Mouse (Mus musculus) CH12.LX (cell line): Measurements from ENCODE around the gene Brca1. TPM values are rescaled to one million over a fixed set of nuclear protein-coding genes. Genes with fewer than 3 reads are reported as not detected.

ENCODE experiments used
- DNase-seq: peaks from one replicate; pipeline ENCODE4 v3.0.0-alpha.2; 2013; ENCODE audit errors: extremely low read depth
- H3K27ac ChIP-seq: 2 replicates; pipeline ENCODE4 v1.5.1; 2012; ENCODE audit warnings: low read depth, mild to moderate bottlenecking, control low read depth, moderate library complexity; ENCODE audit not compliant: insufficient read depth
- H3K27me3 ChIP-seq: replicated peaks from 2 replicates; pipeline ENCODE3; 2012; ENCODE audit warnings: inconsistent platforms
- H3K36me3 ChIP-seq, 2 experiments: replicated peaks in 1 of 2; 2 replicates each; pipeline versions ENCODE3 to v1.6.1; 2012; ENCODE audit warnings: inconsistent platforms in 1 of 2, low read length in 1 of 2, mild to moderate bottlenecking in 1 of 2, mixed read lengths in 1 of 2, moderate library complexity in 1 of 2; ENCODE audit not compliant: control insufficient read depth in 1 of 2, insufficient read depth in 1 of 2
- H3K4me1 ChIP-seq, 2 experiments: 2 replicates each; pipeline ENCODE4 v1.6.1; 2012; ENCODE audit warnings: inconsistent platforms in 1 of 2, moderate library complexity in 1 of 2; ENCODE audit not compliant: insufficient read depth in 2 of 2, control insufficient read depth in 1 of 2
- H3K4me2 ChIP-seq: 2 replicates; pipeline ENCODE4 v1.6.1; 2012; ENCODE audit warnings: low read depth, mild to moderate bottlenecking, control low read depth; ENCODE audit not compliant: poor library complexity, insufficient read depth, severe bottlenecking
- H3K4me3 ChIP-seq, 3 experiments: fragments of 150-350 bp in 1 of 3; sonication (generic) in 1 of 3; replicated peaks in 1 of 3; 2 replicates each; pipeline versions ENCODE3 to v1.5.1; 2011 to 2012; ENCODE audit warnings: low read depth in 2 of 3, low read length in 2 of 3, mild to moderate bottlenecking in 2 of 3, moderate library complexity in 2 of 3, control low read depth in 1 of 3, improper control_type of control experiment in 1 of 3, inconsistent platforms in 1 of 3, mixed read lengths in 1 of 3; ENCODE audit not compliant: poor library complexity in 1 of 3
- H3K79me2 ChIP-seq: replicated peaks from 2 replicates; pipeline ENCODE4 v1.6.1; 2012; ENCODE audit warnings: mild to moderate bottlenecking, moderate library complexity; ENCODE audit not compliant: control insufficient read depth, poor library complexity, insufficient read depth, severe bottlenecking; ENCODE audit errors: extremely low read depth
- H3K9ac ChIP-seq: 2 replicates; pipeline ENCODE4 v1.6.1; 2012; ENCODE audit warnings: low read depth, mild to moderate bottlenecking, control low read depth, moderate library complexity; ENCODE audit not compliant: insufficient read depth
- H3K9me3 ChIP-seq: replicated peaks from 2 replicates; pipeline ENCODE3; 2012; ENCODE audit warnings: low read length, inconsistent platforms, mixed read lengths
- CTCF ChIP-seq, 2 experiments: IDR thresholded peaks in 1 of 2; conservative IDR thresholded peaks in 1 of 2; 2 replicates each; pipeline ENCODE4 v1.5.1; 2011 to 2012; ENCODE audit warnings: low read depth in 2 of 2, low read length in 2 of 2, improper control_type of control experiment in 1 of 2, inconsistent platforms in 1 of 2, mild to moderate bottlenecking in 1 of 2, moderate library complexity in 1 of 2
- E2F4 ChIP-seq: IDR thresholded peaks from 2 replicates; pipeline ENCODE4 v1.6.1; 2011; ENCODE audit warnings: low read depth, low read length, improper control_type of control experiment; ENCODE audit not compliant: insufficient replicate concordance
- ETS1 ChIP-seq: conservative IDR thresholded peaks from 2 replicates; pipeline ENCODE4 v1.6.1; 2012; ENCODE audit warnings: low read depth, mild to moderate bottlenecking, inconsistent platforms, low read length, improper control_type of control experiment, moderate library complexity
- IRF4 ChIP-seq: IDR thresholded peaks from 2 replicates; pipeline ENCODE4 v1.6.1; 2014; ENCODE audit warnings: low read depth, mild to moderate bottlenecking, inconsistent platforms, low read length, improper control_type of control experiment
- JUND ChIP-seq: conservative IDR thresholded peaks from 2 replicates; pipeline ENCODE4 v1.6.1; 2011; ENCODE audit warnings: low read depth, low read length, improper control_type of control experiment
- KAT2A ChIP-seq: IDR thresholded peaks from 2 replicates; pipeline ENCODE4 v1.6.1; 2012; ENCODE audit warnings: low read length, improper control_type of control experiment, inconsistent platforms; ENCODE audit not compliant: insufficient replicate concordance
- MAX ChIP-seq: IDR thresholded peaks from 2 replicates; pipeline ENCODE4 v1.6.1; 2011; ENCODE audit warnings: low read length, improper control_type of control experiment
- MAZ ChIP-seq: IDR thresholded peaks from 2 replicates; pipeline ENCODE4 v1.6.1; 2012; ENCODE audit warnings: low read depth, mild to moderate bottlenecking, inconsistent platforms, low read length, improper control_type of control experiment, moderate library complexity
- MYC ChIP-seq: IDR thresholded peaks from 2 replicates; pipeline ENCODE4 v1.6.1; 2011; ENCODE audit warnings: low read depth, mild to moderate bottlenecking, improper control_type of control experiment, low read length
- PAX5 ChIP-seq: IDR thresholded peaks from 2 replicates; pipeline ENCODE4 v1.6.1; 2012; ENCODE audit warnings: low read length, inconsistent platforms, mixed read lengths
- RCOR1 ChIP-seq: conservative IDR thresholded peaks from 2 replicates; pipeline ENCODE4 v1.6.1; 2012; ENCODE audit warnings: low read depth, mild to moderate bottlenecking, inconsistent platforms, low read length, improper control_type of control experiment
- SMC3 ChIP-seq: IDR thresholded peaks from 2 replicates; pipeline ENCODE4 v1.6.1; 2011; ENCODE audit warnings: low read depth, low read length, improper control_type of control experiment
- UBTF ChIP-seq: IDR thresholded peaks from 2 replicates; pipeline ENCODE4 v1.6.1; 2012; ENCODE audit warnings: low read depth, mild to moderate bottlenecking, inconsistent platforms, low read length, improper control_type of control experiment, moderate library complexity
- USF1 ChIP-seq: IDR thresholded peaks from 2 replicates; pipeline ENCODE4 v1.6.1; 2014; ENCODE audit warnings: low read depth, mild to moderate bottlenecking, inconsistent platforms, low read length, improper control_type of control experiment
- USF2 ChIP-seq: conservative IDR thresholded peaks from 2 replicates; pipeline ENCODE4 v1.6.1; 2011; ENCODE audit warnings: low read depth, low read length, improper control_type of control experiment
- ZC3H11A ChIP-seq: IDR thresholded peaks from 2 replicates; pipeline ENCODE4 v1.6.1; 2012; ENCODE audit warnings: low read depth, mild to moderate bottlenecking, inconsistent platforms, low read length, improper control_type of control experiment
- ZMIZ1 ChIP-seq: IDR thresholded peaks from 2 replicates; pipeline ENCODE4 v1.6.1; 2012; ENCODE audit warnings: low read depth, mild to moderate bottlenecking, inconsistent platforms, low read length, improper control_type of control experiment
- dilution Hi-C: fragments of 300-500 bp; cut with MboI; formaldehyde crosslinking; loops from 2 replicates; pipeline ENCODE4 v1.14.3; 2020; ENCODE audit warnings: low sequenced_read_pairs; ENCODE audit not compliant: extremely low pct_unique_long_range_greater_than_20kb, extremely low pct_ligation_motif_present
- in situ Hi-C: fragments of 300-500 bp; cut with MboI; formaldehyde crosslinking; loops from 3 replicates; pipeline ENCODE4 v1.14.3; 2019; ENCODE audit warnings: low sequenced_read_pairs, low pct_ligation_motif_present, low pct_unique_long_range_greater_than_20kb, mixed read lengths
- polyA plus RNA-seq: library from polyadenylated mRNA; unstranded; fragments of >175 nt; gene quantifications from 2 replicates; pipeline ENCODE4 v1.2.1, GENCODE M21; 2012; ENCODE audit warnings: low read depth; ENCODE audit not compliant: insufficient read length
- total RNA-seq, 2 experiments: library from RNA; depleted of rRNA; stranded (reverse); fragments of 300-350 nt in 1 of 2; fragments of >200 nt in 1 of 2; gene quantifications; 2 replicates each; pipeline ENCODE4 v1.2.3; 2012 to 2014

Gene Brca1
- total and polyA plus RNA-seq, 3 experiments: 31.3 to 37.5 (median 33.0) TPM

DNA sequence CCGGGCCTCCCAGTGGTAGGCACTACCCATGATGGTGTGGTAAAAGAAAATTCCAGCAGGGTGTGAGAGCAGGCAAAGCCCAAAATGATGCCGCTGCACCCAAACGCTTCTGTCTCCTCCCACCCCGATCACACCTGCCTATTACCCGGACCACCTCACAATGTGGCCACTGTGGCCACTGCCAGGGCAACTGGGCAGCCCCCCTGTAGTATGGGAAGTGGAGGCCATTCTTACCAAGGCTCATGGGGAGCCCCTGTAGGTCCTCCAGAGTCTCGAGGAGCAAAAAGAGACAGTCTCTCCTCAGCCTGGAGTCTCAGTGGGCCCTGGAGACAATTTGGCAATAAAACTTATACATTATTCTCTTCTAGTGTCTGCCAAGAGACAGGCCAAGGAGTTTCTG lies 47.4 kb upstream of the Brca1 start, which contains the start of gene Gm11634:
TSS of gene Gm11634 (minus strand) at position 101 of the 400 bp plus-strand sequence.
- Histone ChIP-seq H3K4me3 (no peak within 1 kb of the TSS), H3K4me1 (no peaks in the 10 kb centered on the region), H3K4me2 (no peak within 1 kb of the TSS), H3K9ac (no peak within 1 kb of the TSS), H3K27me3 (peaks cover 50% of the 10 kb centered on the region)
- in situ Hi-C loops: no loop called here
- no peak for TF ChIP-seq PAX5
- TF ChIP-seq, all 38 proteins: peak for 0
- no peak within 1 kb of the TSS for H3K27ac ChIP-seq
- peaks cover 3% of the 10 kb centered on the region for H3K9me3 ChIP-seq
- H3K36me3 ChIP-seq: no peaks in the 10 kb centered on the region
- no peaks in the 10 kb centered on the region for H3K79me2 ChIP-seq
- DNase-seq: no peak
- dilution Hi-C loops: no loop called here

DNA sequence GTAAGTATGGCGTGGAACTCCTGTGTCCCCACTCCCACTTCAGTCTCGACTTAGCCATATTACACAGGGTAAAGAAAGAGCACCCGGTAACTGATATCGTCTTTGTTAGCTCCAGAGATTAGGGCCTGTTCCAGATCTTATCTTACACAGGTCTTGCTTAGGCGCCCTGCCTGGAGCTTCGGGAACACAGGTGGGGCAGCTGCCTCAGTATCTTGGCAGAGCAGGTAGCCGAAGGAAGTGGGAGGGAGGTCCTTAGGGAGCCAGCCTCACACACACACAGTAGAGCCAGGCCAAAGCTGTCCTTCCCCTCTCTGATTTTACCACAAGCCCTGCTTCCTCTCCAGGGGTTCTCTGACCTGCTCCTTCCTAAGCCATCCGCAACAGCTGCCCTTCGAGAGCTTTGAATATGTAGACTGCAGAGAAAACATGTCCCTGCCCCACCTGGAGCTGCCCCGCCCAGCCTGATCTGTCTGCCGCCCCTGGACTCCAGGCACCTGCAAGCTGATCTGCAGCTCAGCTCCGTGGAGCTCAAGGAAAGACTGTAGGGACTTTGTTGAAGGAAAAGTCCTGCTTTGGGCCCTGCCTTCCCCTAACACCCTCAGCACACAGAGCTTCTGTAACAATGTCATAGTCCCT lies 38.4 kb upstream of the Brca1 start:
- no peaks in the 10 kb centered on the region for H3K9me3 ChIP-seq
- no peak for DNase-seq
- no peak overlapping the region for H3K4me3 ChIP-seq
- no peak overlapping the region for H3K4me2 ChIP-seq
- 0 out of 2 replicates have a peak overlapping the region, but pooled peaks have one; percentile 40 for H3K9ac ChIP-seq
- no peak overlapping the region for H3K27ac ChIP-seq
- peaks cover 6 to 16% of the 10 kb centered on the region in 2 experiments for H3K4me1 ChIP-seq
- peaks cover 32 to 44% of the 10 kb centered on the region in 2 experiments for H3K36me3 ChIP-seq
- TF ChIP-seq UBTF (no peak), USF1 (no peak), CTCF (conservative IDR thresholded peaks at IDR 0.05 in 1 of 2, IDR thresholded peaks at IDR 0.05 in 1 of 2; ENCODE audit: low read depth in 2 of 2, low read length in 2 of 2) (no peak), USF2 (no peak), ZC3H11A (no peak), ETS1 (no peak), MAZ (no peak), MAX (no peak), RCOR1 (no peak), IRF4 (no peak), JUND (no peak), SMC3 (no peak), MYC (no peak), KAT2A (no peak), ZMIZ1 (no peak), E2F4 (no peak)
- TF ChIP-seq, all 38 proteins: peak for 0
- Histone ChIP-seq H3K79me2 (no peaks in the 10 kb centered on the region), H3K27me3 (no peaks in the 10 kb centered on the region)
- dilution Hi-C loops: no loop called here
- in situ Hi-C loops: no loop called here
